Mouse (Mus musculus): Measurements from ENCODE around the gene Adam15.

- TF ChIP-seq ZC3H11A (IDR thresholded peaks at IDR 0.05; ENCODE audit: borderline replicate concordance, low read depth, low read length) (no peak), HCFC1 (IDR thresholded peaks at IDR 0.05; ENCODE audit: borderline replicate concordance, insufficient read depth, low read length) (no peak)
These were observed 606 bp downstream of the Adam15 start for GRCm38 (mm10) chr3:89348911-89349868.

All from ES-E14 (cell line).